Mouse (Mus musculus) large intestine, adult 2 months (tissue): ENCODE data around the gene Ccdc115. TPM values are rescaled to one million over a fixed set of nuclear protein-coding genes. Genes with fewer than 3 reads are reported as not detected.
A peak's percentile ranks its signal among the peaks of the same experiment; 100 is the strongest.

Experiments used
- DNase-seq: peaks from one replicate; pipeline ENCODE4 v3.0.0-alpha.2; 2012; ENCODE audit warnings: low read depth, low spot score
- WGBS: fragments of 180-500 bp; shearing (Covaris S2); methylation state at CpG from one replicate; pipeline ENCODE4 v1.1.7; 2018; 5-methylcytosine and 5-hydroxymethylcytosine counted together
- polyA plus RNA-seq: library from polyadenylated mRNA; depleted of rRNA; stranded (reverse); fragments of >200 nt; gene quantifications from 2 replicates; pipeline ENCODE4 v1.2.3, GENCODE M21; 2012; rRNA removed

Ccdc115 gene
- polyA plus RNA-seq: 16.6 and 20.1 TPM in 2 replicates

DNA sequence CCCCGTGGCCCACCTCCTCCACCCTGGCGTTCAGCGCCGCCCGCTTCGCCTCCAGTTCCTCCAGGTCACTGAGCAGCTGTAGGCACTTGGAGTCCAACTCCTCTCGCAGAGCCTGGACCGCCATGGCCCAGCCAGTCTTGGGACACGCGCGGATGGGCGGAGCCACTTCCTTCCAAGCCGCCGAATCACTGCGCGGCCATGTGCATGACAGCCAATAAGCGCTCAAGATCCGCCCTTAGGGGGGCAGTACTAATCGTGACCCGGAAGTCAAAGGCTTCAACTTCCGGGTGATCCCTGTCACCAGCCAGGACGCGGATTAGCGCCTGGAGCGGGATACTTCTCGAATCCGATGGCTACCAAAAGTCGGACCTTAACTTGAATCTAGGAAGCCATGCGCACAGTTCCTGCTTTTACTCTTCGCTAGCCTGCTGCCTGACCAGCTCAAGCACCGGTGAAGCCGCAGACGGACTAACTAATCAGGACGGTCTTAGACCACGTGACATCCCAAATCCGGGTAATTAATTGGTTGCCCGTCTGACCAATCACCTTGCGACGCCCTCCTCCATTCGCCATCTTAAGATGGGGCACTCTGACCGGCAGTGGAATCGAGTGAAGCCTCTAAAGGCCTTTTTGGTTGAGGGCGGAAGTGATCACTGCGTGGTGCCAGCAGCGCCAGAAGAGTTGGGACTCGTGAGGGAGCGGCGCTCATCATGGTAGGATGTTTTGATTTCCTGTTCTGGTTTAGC lies at the start of gene Ccdc115, which contains the start of gene Imp4:
TSS of gene Ccdc115 (minus strand) at position 458 of the 746 bp plus-strand sequence.
TSS of gene Imp4 (plus strand) at position 637 of the 746 bp plus-strand sequence.
- under 1% methylated on average over 48 of the region's 48 CpGs for WGBS
- peak; percentile 94 for DNase-seq

DNA sequence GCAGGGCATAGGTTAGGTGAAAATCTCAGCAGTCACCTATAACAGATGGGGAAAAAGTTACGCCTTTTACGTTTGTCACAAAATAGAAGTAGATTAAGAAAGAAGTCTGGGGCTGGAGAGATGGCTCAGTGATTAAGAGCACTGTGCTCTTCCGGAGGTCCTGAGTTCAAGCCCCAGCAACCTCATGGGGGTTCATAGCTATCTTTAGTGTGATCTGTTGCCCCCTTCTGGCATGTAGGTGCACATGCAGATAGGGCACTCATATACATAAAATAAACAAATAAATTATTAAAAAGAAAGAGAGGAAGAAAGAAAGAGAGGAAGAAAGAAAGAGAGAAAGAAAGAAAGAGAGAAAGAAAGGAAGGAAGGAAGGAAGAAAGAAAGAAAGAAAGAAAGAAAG lies 47.9 kb upstream of the Ccdc115 start:
- DNase-seq: no peak
- 91% methylated on average over 3 of the region's 3 CpGs for WGBS

DNA sequence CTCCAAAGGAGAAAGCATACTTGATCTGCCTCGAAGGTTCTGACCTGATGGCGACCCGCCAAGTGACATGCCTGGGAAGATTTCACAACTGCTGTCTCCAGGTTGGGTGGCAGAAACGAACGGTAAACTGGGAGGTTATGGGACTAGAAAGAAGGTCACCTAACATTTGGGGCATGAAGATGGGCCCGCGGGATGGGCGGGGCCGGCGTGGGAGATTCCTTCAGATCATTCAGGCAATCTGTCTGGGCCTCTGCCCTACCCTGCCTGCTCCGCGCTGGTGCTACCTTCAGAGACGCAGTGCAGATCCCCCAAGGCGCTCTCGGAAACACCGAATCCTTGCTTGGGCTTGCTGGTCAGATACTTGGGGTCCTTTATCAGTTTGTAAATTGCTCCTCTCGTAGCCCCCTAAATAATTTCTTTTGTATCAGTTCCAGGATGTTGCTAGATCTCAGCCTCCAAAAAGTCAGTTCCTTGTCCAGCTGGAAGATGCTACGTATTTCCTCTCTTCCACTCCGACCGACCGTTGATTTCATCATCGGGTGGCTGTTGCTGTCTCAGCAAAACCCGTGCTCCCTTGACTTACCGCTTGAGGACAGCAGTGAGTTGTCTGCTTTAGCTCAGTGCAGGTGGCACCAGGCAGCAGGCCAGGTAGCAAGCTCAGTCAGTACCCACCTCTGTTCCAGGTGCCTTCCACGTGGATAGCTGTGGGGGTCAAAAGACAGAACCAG lies 46.2 kb upstream of the Ccdc115 start:
- DNase-seq: peak; percentile 44
- 8% methylated on average over 25 of the region's 25 CpGs for whole genome bisulfite sequencing

- 78% methylated on average over 10 of the region's 10 CpGs for WGBS
- no peak for DNase-seq
These were observed 45.0 kb upstream of the Ccdc115 start for GRCm38 (mm10) chr1:34484470-34484869.

DNA sequence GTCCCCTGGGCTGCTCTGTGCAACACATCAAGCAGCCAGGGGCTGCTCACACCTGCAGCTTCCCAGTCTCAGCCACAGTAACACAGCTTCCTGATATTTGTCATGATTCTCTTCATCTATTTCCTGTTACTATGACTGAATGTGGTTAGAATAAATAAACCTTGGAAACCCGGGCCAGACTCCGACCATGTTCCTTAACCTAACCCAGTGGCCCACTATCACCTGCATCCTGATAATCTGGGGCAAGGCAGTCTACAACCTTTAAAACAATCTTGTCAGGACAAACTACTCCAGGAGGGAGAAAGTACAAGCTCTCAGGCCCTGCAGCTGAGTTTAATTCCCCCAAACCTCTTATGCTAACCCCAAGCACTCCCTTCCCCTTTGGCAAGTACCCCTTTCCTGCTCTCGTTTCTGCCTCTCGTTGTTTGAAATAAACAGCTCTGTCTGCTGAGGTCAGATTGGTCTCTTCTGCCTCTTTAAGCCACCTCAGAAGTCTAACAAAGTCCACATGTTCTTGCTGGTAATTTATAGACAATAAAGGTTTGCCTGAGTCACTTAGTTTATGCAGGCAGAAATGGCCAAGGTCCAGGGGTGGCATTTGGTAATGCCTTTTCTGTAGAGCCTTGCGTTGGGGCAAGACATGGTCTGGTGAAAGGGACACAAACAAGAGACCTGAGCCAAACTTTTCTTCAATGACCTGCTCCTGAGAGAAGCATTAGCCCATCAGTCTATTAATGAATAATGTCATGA lies 42.6 kb upstream of the Ccdc115 start:
- 10% methylated on average over 5 of the region's 5 CpGs for WGBS

GRCm38 (mm10) chr1:34480801-34481200 lies 41.3 kb upstream of the Ccdc115 start:
- DNase-seq: no peak
- WGBS: 46% methylated on average over 5 of the region's 5 CpGs

More for the DNA sequence above, 42.6 kb upstream of the Ccdc115 start:
- peak; percentile 56 for DNase-seq

- DNase-seq: no peak
- 36% methylated on average over 11 of the region's 11 CpGs for WGBS
These were observed 39.6 kb upstream of the Ccdc115 start for GRCm38 (mm10) chr1:34478891-34479655.

DNA sequence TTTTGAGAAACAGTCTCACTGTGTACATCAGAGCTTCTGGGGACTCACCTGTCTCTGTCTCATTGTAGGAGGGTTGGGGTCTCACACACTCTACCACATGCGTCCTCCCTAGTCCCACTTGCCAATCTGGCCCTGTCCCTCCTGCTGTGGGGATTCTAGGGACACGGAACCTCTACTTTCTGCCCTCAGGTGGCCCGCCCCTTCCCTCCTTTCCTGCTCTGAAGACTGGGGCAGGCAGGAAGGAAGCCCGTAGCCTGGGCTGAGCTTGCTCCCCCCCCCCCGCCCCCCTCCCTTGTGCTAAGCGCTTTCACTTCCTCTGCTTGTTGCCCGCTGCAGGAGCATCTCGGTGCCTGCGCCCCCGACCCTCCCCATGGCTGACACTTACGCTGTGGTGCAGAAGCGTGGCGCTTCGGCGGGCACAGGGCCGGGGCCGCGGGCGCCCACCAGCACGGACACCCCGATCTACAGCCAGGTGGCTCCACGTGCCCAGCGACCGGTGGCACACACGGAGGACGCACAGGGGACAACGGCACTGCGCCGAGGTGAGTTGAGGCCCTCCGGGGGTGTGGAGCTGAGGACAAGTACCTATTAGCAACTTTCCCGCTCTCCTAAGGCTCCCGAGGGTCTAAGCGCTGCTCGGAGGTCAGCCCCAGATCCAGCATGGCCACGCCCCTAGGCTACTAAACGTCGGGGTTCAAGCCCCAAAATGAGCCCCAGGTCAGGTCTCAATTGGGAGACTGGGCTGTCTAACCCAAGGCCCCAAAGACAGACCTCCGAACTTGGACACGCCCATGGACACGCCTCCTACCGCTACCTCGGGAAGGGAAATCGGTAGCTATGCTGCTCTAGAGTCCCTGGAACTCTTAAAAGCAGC lies 33.2 kb upstream of the Ccdc115 start:
- DNase-seq: no peak
- 2% methylated on average over 42 of the region's 43 CpGs for WGBS

DNA sequence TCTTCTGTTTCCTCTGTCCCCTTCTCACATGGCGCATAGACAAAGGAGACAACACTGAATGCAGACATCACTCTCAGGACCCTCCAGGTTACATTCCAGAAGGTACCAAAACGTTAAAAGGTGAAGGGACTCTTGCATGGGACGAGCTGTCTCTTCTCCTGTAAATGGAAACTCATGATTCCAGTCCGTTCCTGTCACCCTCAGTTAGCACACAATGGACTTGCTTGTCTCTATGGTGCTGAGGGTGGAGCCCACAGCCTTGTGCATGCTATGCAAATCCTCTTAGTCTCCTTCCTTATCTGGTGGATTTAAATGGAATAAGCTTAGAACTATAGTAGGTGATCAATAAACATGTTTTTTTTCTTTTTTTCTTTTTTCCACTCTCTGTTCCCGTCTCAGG lies 30.3 kb upstream of the Ccdc115 start:
- WGBS: 84% methylated on average over 5 of the region's 5 CpGs
- no peak for DNase-seq

- 81% methylated on average over 4 of the region's 4 CpGs for WGBS
- no peak for DNase-seq
These were observed 29.0 kb upstream of the Ccdc115 start for GRCm38 (mm10) chr1:34468500-34468899.

DNA sequence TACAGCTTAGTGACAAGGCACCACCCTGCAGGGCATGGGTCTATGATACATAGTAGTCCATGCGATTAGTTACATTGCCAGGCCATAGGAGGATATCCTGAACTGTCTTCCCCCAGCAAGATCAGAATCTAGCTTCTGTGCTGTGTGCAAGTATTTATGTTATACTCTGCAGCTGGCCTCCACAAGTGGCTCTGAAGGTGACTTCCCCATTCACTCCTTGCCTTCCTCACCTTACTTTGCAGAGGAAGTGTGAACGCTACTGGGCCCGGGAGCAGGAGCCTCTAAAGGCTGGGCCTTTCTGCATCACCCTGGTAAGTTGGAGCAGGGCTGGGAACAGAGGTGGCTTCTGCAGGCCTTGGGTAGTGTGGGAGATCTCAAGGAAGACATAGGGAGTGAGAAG lies 28.6 kb upstream of the Ccdc115 start:
- WGBS: 76% methylated on average over 3 of the region's 3 CpGs
- DNase-seq: no peak

GRCm38 (mm10) chr1:34465445-34465844 lies 26.0 kb upstream of the Ccdc115 start:
- WGBS: 72% methylated on average over 6 of the region's 6 CpGs
- DNase-seq: no peak

GRCm38 (mm10) chr1:34464310-34464817 lies 24.9 kb upstream of the Ccdc115 start:
- no peak for DNase-seq
- 85% methylated on average over 8 of the region's 8 CpGs for WGBS

GRCm38 (mm10) chr1:34462766-34463165 lies 23.3 kb upstream of the Ccdc115 start:
- 36% methylated on average over 6 of the region's 7 CpGs for WGBS

GRCm38 (mm10) chr1:34460061-34460441 lies 20.6 kb upstream of the Ccdc115 start:
- 2% methylated on average over 15 of the region's 15 CpGs for WGBS
- DNase-seq: peak; percentile 47

More at GRCm38 (mm10) chr1:34462766-34463165, 23.3 kb upstream of the Ccdc115 start:
- peak; percentile 32 for DNase-seq

DNA sequence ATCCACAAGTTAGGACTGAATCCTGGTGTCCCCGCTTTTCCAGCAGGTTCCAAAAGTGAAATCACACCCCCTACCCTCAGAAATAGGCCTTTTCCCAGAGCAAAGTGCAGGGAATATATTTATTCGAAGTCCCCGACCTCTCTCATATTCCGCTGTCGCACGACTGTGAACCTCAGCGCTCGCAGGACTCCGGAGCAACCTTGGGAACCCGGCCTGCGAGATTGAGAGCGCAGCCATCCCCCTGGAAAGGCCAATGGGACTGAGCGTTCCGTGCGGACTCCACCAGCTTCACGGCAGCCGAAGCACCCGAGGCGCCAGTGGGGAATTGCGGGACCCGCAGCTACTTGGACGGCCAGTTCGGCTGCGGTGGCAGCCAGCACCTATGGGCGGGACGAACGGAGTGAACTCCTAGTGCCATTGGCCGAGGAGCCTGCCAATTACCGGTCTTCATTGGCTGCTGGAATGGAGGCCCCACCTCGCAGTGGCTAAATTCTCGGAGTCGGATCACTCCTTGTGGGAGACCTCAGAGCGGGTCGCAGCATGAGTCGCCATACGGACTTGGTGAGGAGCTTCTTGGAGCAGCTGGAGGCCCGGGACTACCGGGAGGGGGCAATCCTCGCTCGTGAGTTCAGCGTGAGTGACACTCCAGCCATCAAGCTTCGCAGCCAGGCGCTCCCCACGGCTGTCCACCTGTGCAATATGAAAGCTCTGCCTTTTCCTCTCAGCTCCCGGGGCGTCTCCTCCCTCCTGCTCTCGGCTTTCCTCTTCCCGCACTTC lies 20.0 kb upstream of the Ccdc115 start, which contains the start of gene Ptpn18:
TSS of gene Ptpn18 (plus strand) at position 479 of the 777 bp plus-strand sequence.
- DNase-seq: peak; percentile 84
- under 1% methylated on average over 48 of the region's 48 CpGs for WGBS

GRCm38 (mm10) chr1:34458431-34458830 lies 19.0 kb upstream of the Ccdc115 start:
- WGBS: 49% methylated on average over 8 of the region's 8 CpGs
- DNase-seq: no peak
